Mouse (Mus musculus) induced T-regulatory cell, adult 2 months (primary cell): ENCODE measurements around the gene Ston2.

Experiments
- DNase-seq: peaks from one replicate; pipeline ENCODE4 v3.0.0-alpha.2; 2012; ENCODE audit warnings: low read depth

The Ston2 gene

GRCm38 (mm10) chr12:91791822-91792221, 3.6 kb upstream of the Ston2 start:
- no peak for DNase-seq

- peak; percentile 77 for DNase-seq
These were observed 1.6 kb upstream of the Ston2 start for GRCm38 (mm10) chr12:91789801-91790200.

DNA sequence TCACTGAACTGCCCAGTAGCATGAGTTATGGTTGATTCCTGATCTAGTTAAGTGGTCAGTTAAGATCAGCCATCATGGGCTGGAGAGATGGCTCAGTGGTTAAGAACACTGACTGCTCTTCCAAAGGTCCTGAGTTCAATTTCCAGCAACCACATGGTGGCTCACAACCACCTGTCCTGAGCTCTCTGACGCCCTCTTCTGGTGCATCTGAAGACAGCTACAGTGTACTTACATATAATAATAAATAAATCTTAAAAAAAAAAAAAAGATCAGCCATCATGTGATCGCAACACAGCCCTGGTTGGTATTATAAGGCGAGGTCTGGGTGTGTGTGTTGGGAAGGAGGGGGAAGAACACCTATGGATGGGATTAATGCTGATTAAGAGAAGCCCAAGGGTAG, 259 bp upstream of the Ston2 start:
- DNase-seq: peak; percentile 62

GRCm38 (mm10) chr12:91786355-91786754, 1.8 kb downstream of the Ston2 start:
- DNase-seq: no peak

GRCm38 (mm10) chr12:91781432-91781831, 6.8 kb downstream of the Ston2 start:
- no peak for DNase-seq

- no peak for DNase-seq
These were observed 7.7 kb downstream of the Ston2 start for GRCm38 (mm10) chr12:91780531-91780930.

DNA sequence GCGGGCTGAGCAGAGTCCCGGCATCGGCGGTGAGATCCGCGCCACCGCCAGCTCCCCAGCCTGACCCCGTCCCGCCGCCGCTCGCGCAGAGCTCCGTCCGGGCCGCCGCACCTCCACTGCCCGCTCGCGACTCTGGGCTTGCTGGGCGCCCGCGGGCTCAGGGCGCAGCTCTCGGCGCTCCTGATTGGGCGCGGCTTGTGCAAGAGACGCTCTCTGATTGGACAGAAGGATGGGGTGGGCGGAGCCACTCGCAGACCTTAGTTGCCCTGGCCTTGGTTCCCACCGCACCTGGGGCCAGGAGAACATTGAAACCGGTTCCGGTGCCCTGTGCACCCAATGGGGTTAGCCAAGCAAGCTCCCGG, 9.2 kb downstream of the Ston2 start:
- peak; percentile 88 for DNase-seq

GRCm38 (mm10) chr12:91778211-91779003, 9.8 kb downstream of the Ston2 start:
- DNase-seq: peak; percentile 48

GRCm38 (mm10) chr12:91776342-91776741, 11.8 kb downstream of the Ston2 start:
- no peak for DNase-seq

GRCm38 (mm10) chr12:91774811-91775284, 13.3 kb downstream of the Ston2 start:
- peak; percentile 55 for DNase-seq

DNA sequence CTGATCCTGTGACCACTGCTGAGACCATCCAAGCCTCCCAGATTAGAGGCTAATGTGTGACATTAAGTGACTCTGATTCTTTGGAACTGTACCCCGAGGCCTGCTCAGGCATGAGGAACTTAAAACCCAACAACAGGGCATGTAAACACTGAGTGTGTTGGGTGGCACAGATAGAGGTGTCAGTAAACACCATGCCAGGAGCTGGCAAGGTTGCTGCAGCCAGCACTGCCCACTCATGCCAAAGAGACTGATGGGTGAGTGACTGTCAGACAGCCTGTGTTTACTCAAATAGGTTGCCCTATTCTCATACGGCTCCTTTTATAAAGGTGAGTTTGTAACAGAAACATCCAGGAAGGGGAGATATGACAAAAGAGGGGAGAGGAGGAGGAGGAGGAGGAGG, 19.3 kb downstream of the Ston2 start:
- no peak for DNase-seq

DNA sequence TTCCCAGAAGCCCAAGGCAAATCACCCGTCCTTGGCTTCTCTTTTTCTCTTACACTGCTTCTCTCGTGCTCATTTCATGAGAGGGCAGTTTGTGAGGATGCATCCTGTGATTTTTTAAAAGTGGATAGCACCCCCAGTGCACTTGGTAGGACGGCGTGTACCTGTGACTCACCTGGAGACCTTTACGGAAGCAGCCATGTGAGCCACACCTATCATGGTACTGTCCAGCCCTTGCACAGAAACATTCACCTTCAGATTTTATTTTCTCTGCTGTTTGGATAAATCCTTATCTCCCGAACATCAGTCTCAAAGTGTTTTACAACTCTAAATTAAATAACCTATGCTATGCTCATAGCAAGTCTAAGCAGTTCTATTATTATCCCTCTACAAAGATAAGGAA, 20.0 kb downstream of the Ston2 start:
- no peak for DNase-seq

DNA sequence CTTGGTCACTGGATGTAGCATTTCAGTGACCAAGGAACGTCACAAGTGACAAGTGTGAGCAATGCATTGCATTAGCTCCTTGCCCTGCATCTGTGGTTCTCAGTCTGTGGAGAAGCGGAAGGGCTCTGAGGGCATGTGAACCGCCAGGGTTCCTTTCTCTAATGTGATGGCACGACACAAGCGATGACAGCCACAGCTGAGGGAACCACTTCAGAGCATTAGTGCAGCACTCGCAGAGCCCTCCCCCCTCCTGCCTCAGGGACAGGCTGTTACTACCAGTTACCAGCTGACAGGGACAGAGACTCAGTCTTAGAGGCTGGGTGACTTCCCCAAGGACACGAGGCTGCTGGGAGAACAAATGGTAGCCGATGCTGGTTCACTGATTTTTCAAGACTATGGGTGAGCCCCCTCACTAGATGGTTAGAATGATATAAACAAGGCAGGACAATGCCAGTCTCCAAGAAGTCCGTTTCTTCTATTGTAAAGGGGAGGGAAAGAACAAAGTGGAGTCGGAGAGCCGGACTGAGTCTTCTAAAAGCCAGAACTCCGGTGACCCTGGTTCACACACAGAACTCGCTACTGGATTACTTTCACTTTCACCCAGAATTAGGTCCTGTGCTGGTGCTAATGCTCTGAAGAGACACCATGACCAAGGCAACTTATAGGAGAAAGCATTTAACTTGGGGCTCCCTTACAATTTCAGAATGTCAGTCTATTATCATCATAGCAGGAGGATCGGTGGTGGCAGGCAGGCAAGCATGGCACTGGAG, 21.7 kb downstream of the Ston2 start:
- peak; percentile 79 for DNase-seq

GRCm38 (mm10) chr12:91765504-91765903, 22.7 kb downstream of the Ston2 start:
- DNase-seq: peak; percentile 84

DNA sequence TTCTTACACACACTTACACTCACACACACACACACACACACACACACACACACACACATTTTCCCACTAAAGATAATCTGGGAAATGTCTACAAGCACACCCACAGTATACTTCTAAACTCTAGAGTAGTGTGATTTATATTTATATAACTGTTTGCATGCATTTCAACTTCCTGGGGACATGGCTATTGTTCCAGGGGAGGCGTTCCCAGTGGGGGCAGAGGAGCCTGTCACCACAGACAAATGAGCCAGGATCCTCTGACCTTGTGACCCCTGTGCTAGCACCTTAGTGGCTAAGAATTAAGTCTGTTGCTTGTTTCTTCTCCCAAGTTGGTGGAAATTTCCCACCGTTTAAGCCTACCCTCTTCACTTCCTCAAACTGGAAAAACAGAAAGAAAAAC, 23.1 kb downstream of the Ston2 start:
- DNase-seq: no peak

DNA sequence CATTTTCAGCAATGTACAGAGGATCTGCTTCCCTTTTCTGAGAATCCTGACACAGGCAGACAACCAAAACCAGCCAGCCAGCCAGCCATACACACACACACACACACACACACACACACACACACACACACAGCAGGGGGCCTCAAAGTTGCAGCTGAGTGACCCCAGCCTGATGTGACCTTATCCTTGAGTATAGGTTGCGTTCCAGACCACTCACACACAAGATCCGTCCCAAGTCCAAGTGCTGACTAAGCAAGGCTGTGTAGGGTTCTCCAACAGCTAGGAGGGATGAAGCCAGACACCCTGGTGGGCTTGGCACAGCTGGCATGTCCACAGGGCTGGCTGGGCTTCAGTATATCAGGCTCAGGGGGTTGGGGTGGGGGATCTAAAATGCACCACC, 23.7 kb downstream of the Ston2 start:
- DNase-seq: peak; percentile 20

DNA sequence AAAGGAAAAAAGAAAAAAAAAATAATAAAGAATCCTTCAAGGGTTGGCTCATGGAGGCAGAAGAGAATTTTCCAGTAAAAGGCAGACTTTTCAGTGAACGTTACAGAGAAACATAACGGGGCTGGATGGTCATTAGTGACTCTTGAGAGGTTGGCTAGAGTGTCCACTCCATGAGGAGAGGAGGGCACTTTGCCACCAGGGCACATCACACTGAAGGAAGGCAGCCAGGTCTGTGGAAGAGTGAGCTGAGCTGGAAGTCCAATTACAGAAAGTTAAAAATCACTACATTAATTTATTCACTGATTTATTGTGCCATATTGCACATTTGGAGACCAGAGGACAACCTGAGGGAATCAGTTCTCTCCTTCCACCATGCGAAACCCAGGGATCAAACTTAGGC, 28.4 kb downstream of the Ston2 start:
- DNase-seq: no peak

GRCm38 (mm10) chr12:91757854-91758562, 30.2 kb downstream of the Ston2 start:
- no peak for DNase-seq

GRCm38 (mm10) chr12:91756562-91757166, 31.5 kb downstream of the Ston2 start:
- DNase-seq: peak; percentile 18

DNA sequence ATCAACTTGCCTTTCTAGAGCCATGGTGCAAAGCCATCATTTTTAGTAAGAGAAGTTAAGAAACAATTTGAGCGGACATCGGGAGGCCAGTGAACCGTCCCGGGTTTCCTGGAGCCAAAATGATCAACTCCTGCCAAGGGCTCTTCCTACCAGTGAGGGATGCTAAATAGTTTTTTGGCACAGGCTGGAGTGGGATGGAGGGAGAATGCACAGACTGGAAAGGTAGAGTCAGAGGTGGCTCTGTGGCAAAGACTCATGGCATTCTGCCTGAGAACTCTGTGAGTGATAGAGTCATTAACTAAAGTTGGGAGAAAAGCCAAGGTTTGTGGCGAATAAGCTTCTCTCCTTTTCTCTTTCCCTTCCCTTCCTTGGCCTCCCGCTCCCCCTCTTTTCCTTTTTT, 33.6 kb downstream of the Ston2 start:
- no peak for DNase-seq

DNA sequence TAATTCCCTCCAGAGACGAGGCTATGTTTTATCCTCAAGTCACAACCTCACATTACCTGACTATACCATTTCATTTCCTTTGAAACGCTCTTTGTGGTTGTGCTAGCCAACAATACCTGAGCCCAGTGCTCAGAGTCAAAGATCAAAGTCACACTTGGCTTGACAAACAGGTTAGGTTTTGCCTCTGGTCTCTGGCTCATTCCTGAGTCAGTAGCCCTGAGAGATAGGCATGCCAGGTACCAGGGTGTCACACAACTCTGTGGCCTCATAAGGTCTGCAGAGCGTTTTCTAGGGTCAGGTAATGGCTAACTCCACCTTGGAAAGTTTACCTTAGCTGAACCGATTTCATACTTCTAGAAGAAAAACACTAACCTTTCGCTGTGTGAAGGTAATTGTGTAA, 35.5 kb downstream of the Ston2 start:
- no peak for DNase-seq

DNA sequence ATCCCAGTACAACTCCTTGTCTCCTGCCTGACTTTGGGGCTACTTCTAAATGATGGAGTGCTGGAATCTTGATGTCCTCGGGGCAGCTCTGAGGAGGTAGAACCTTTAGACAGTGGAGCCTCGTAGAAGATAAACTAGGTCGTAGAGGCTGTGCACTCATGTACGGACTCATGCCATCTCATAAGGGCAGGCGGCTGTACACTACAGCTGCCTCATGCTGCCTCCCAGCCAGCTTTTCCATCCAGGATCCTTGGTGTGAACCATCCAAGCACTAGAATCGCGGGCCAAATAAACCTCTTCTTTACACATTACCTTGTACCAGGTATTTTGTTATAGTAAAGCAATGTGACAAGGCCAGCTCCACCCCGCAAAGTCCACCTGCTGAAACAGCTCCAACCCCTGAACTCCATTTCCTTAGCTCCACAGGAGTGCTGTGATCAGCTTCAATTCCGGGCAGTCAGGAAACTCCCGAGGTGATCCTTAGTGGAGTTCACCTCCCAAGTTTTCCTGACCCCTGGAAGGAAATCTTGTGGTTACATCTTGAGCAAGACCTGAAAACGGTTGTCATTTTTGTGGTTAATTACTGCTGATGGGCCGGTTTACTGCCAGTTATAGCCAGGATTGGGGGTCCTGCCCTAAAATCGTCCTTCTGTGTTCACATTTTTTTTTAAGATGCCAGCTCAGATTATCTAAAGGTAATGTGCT, 36.1 kb downstream of the Ston2 start:
- DNase-seq: no peak
